Mouse (Mus musculus): ENCODE measurements around the gene Anapc1. TPM values are rescaled to one million over a fixed set of nuclear protein-coding genes. Genes with fewer than 3 reads are reported as not detected.

Anapc1 gene
- polyA plus RNA-seq (2015; fragmentation: Nextera tagmentation; extraction: Ambion mirVana): 35.4 and 35.9 TPM in 2 replicates

DNA sequence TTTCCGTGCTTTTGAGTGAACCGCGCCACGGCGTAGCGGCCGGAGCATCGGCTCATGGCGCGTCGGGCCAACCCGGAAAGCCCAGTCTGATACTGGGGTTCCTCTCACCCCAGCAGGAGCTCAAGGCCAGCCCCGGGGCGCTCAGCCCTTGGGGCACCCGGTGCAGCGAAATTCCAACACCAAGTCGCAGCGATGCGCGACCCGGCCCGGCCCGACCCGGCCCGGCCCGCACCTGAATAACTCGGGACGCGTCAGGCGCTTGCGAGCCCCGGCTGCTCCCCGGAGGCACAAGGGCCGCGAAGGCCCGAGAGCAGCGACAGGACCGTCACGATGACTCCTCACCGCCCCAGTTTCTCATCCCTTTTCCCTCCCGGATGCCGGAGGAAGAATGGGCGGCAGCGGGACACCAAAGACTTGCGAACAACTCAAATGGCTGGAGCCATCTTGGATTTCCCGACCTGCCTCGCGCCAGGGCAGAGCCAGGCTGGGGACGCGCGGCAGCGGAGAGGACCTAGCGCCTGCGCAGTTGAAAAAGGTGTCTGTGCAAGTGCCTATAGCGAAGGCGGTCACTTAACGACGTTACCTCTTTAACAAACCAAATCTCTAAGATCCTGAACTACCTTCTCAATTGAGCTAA lies at the start of gene Anapc1:
Gene Anapc1, minus strand, starts transcription at position 471 of the 637 bp plus-strand sequence.
- DNase-seq (ENCODE audit: low spot score): peak; percentile 92

GRCm38 (mm10) chr2:128735089-128735488 lies 47.9 kb upstream of the Anapc1 start:
- DNase-seq (ENCODE audit: low spot score): no peak

GRCm38 (mm10) chr2:128731951-128732350 lies 44.8 kb upstream of the Anapc1 start:
- no peak for DNase-seq (ENCODE audit: low spot score)

GRCm38 (mm10) chr2:128731514-128731913 lies 44.3 kb upstream of the Anapc1 start:
- DNase-seq (ENCODE audit: low spot score): no peak

- no peak for DNase-seq (ENCODE audit: low spot score)
Measured at GRCm38 (mm10) chr2:128729141-128729540, 42.0 kb upstream of the Anapc1 start.

DNA sequence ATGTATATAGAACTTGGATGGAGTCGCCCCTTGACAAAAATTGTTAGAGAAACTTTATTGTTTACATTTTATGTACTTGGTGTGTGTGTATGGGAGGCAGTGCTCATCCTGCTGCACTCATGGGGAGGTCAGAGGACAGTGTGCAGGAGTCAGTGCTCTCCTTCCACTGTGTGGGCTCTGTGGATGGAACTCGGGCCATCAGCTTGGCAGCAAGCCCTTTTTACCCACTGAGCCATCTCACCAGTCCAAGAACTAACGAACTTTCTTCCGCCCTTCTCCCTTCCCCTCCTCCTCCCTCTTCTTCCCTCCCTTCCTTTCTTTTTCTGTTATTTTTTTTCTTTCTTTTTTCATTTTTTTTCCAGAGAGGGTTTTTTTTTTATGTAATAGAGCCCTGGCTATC lies 40.9 kb upstream of the Anapc1 start:
- DNase-seq (ENCODE audit: low spot score): no peak

DNA sequence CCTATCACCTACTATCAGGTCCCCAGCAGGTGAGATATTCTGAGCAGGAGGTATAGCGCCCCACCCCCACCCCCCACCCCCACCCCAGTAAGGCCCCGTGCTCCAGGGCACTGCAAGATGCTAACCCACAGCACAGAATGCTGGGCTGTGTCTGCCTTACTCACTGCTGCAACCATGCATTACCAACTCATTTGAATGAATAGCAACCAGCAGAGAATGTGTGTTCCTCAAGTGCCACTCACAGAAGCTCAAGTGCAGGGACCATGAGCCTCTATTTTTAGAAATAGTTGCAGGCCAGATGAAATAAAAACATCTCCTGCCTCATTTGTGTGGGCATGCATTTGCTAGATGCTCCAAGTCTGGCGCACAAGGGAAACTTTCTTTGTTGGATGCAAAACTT lies 40.4 kb upstream of the Anapc1 start:
- DNase-seq (ENCODE audit: low spot score): no peak

DNA sequence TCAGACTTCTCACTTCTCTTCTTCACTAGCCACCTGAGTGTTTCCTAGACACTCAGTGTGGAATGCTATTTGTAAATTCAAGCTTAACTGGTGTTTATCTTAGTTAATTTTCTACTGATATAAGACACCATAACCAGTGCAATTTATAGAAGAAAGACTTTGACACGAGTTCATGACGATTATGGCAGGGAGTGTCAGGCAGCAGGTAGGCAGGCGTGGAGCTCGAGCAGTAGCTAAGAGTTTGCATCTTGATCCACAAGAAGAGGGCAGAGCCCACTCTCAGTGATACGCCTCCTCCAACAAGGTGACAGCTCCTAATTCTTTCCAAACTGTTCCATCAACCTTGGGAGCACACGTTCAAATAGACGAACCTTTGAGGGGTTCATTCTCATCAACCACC lies 39.4 kb upstream of the Anapc1 start:
- no peak for DNase-seq (ENCODE audit: low spot score)

DNA sequence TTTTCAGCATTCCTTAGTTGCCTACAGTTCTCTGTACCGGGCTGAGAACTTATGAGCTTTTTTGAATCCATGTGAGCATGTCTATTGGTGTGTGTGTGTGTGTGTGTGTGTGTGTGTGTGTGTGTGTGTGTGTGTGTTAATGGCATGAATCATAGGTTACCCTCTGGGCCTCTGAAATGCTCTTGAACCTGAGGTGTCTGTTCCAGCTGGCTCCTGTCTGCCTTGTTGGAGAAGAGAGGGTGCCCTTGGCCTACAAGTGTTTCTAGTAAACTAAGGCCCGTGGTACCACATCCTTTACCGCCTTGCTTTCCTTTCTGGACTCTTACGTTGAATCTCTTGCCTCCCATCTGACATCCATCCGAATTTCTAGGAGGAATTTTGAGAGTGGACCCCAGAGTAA lies 38.9 kb upstream of the Anapc1 start:
- no peak for DNase-seq (ENCODE audit: low spot score)

DNA sequence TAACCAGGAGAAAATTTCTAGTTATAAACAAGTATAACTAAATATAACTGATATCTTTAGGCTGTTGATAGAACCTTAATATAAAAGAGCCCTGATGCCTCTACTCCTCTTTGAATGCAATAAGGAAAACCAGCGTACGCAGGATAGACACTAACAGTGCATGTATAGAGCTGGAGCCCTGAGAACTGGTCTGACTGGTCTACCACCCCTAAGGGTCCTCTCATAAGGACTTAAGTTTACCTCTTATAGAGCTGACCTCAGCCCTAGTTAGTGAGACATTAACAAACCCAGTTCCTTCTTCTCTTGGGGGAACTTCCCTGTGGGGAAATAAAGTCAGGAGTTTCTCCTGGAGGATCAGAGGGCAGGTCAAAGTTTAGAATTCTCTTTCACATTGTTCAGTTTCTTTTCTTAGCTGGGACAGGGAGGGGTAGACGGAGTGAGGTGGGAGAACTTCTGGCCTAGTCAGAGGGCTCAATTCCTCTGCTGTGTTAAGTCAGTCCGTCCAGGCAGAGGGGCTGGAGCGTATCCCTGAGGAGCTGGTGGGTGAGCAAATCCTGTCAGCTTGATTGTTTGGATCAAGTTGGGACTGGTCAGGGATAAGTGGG lies 35.0 kb upstream of the Anapc1 start:
- no peak for DNase-seq (ENCODE audit: low spot score)

DNA sequence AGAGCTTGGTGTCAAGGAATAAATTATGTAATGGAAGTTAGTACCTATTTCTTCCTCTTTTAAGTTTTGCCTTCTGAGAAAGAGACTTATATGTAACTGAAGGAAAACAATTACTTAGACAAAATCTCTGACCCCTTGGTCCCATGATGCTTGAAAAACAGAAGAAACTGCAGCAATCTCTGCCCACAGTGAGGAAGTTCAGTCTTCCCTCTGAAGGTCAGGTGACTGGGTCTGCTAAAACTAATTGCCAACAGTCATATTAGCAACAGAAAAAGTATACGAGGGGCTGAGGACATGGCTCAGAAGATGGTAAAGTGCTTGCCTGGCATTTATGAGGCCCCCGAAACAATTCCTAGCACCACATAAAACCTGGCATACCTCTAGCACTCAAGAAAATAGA lies 32.2 kb upstream of the Anapc1 start:
- no peak for DNase-seq (ENCODE audit: low spot score)

- no peak for DNase-seq (ENCODE audit: low spot score)
Measured at GRCm38 (mm10) chr2:128715979-128716378, 28.8 kb upstream of the Anapc1 start.

- no peak for DNase-seq (ENCODE audit: low spot score)
Measured at GRCm38 (mm10) chr2:128714724-128715241, 27.6 kb upstream of the Anapc1 start.

GRCm38 (mm10) chr2:128713548-128714003 lies 26.4 kb upstream of the Anapc1 start:
- no peak for DNase-seq (ENCODE audit: low spot score)

GRCm38 (mm10) chr2:128712940-128713339 lies 25.7 kb upstream of the Anapc1 start:
- DNase-seq (ENCODE audit: low spot score): no peak

GRCm38 (mm10) chr2:128710609-128711008 lies 23.4 kb upstream of the Anapc1 start:
- no peak for DNase-seq (ENCODE audit: low spot score)

DNA sequence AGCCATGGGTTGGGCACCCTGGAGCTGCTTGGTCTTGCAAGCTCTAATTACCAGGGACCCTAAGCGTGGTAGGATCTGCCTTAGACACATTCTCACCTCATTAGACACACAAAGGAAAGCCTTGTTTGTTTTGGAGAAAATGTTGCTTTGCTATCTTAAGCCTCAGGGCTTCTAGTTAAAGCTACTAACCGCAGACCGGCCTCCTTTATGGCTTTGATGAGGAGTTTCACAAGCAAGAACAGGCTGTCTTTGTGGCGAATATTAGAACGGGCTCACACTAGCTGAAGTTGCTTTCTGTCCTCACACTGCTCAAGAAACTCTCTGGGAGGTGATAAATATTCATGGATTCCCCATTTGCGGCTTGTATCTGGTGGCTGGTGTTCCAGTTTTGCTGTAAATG lies 22.1 kb upstream of the Anapc1 start:
- DNase-seq (ENCODE audit: low spot score): no peak

DNA sequence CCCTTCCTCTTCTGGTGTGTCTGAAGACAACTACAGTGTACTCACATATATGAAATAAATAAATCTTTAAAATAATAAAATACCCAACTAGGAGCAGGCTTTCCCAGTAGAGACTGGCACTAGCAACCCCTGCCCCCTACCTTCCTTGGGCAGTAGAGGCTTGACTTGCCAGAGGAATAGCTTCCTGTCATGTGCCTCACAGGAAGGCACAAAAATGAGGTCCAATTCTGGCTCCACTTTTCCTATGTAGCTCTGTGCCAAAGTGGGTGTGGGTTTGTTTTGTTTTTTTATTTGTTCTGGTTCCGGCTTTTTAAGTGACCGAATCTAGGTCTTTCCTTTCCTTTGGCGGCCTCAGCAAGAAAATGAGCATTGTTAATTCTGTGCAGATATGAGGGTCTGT lies 17.3 kb upstream of the Anapc1 start:
- DNase-seq (ENCODE audit: low spot score): no peak

DNA sequence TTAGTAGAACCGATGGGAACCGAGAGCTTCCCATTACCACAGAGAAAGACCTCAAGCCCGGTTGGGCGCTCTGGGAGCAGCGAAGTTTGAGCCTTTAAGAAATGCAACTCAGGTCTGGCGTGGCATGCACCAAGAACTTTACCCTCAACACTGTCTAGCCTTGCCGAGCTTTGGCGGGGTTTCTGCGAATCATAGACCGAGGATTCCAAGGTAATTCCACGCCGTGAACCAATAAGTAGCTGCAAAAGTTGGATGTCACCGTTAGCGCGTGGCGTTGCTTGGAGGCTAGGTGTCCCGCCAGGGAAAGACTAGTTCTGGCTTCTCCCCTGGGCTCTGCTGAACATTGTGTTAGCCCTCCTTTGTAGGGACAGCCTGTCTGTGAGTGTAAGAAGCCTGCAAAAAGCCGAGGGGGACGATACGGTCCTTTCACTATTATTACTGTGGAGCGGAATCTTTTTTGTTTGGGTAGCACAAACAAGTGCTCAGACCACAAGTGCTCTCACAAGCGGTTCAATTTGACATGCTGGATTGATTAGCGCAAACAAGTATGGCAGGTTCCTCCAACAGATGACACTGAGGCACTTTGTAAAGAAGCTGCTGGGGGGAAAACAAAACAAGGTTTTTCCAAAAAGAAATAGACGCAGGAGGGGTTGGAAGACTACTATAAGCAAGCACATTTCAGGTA lies 12.2 kb upstream of the Anapc1 start:
- DNase-seq (ENCODE audit: low spot score): no peak

DNA sequence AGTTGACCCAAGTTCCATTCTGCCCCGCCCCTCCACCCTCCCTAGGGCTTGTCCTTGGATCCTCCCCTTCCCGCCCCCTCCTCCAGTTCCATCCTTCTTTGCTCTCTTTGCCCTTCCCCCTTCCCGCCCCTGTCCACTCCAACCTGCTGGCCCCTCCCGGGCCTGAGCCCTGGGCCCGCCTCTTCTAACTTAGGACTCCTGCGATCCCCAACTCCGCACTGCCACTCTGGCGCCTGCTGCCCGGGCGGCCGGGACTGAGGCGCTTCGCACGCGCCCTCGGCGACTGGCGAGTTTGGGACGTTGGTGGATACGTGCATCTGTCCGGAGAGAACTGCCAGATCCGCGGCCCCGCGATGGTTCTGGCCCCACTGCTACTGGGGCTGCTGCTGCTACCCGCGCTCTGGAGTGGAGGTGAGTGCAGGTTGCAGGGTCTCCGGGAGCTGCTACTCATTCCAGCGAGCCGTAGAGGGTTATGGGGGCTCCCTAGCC lies 11.5 kb upstream of the Anapc1 start, which contains the start of gene Mertk:
Gene Mertk, plus strand, starts transcription at position 264 of the 489 bp plus-strand sequence.
- no peak for DNase-seq (ENCODE audit: low spot score)

DNA sequence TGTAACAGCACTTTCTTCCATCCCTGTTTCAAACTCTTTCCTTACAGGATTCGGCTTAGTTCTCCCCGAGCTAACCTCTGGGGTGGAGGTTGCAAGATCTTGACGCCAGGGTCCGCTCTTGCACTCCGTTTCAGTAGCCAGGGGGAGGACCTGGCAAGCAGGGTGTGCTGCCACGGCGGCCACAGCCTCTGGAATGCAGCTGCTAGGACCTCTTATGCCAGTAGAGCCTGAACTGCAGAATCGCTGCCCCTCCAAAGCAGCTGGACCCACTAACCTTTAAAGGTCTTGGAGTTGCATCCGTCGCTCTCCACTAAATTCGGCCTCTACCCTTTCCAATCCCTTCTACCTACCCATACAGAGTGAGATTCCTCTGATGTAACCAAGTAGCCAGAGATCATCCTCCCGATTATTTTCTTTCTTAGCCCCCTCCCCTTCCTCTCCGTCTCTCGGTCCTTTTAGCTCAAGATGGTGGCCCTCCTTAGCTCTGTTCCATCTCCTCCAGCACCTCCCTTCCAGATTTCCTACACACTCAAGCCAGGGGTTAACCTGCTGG lies 11.0 kb upstream of the Anapc1 start:
- peak; percentile 48 for DNase-seq (ENCODE audit: low spot score)

- DNase-seq (ENCODE audit: low spot score): no peak
Measured at GRCm38 (mm10) chr2:128697566-128697965, 10.4 kb upstream of the Anapc1 start.

Measured in thymus, postnatal 0 days (tissue).